Mouse (Mus musculus) limb, embryonic 14.5 days (tissue): Measurements from ENCODE around the gene Smg6. TPM values are rescaled to one million over a fixed set of nuclear protein-coding genes. Genes with fewer than 3 reads are reported as not detected.

ENCODE experiments used
- ATAC-seq: fragments of 200-750 bp; cut with Nextera tagmentation; 2 replicates; pipeline ENCODE4 v1.8.0; 2017; ENCODE audit warnings: low read depth, moderate number of reproducible peaks, moderate TSS enrichment; ENCODE audit not compliant: low FRiP score
- DNase-seq: peaks from one replicate; pipeline ENCODE4 v3.0.0-alpha.2; 2015; ENCODE audit warnings: low spot score
- H3K27ac ChIP-seq: fragments of 300-500 bp; sonication (generic); replicated peaks from 2 replicates; pipeline ENCODE4 v1.5.1; 2014; ENCODE audit warnings: low read depth, mild to moderate bottlenecking, low read length, moderate library complexity, mixed read lengths
- H3K27me3 ChIP-seq: fragments of 300-500 bp; sonication (generic); 2 replicates; pipeline ENCODE4 v1.6.1; 2014; ENCODE audit warnings: low read length, mixed read lengths; ENCODE audit not compliant: control insufficient read depth, insufficient read depth
- H3K36me3 ChIP-seq: fragments of 300-500 bp; sonication (generic); 2 replicates; pipeline ENCODE4 v1.6.1; 2014; ENCODE audit warnings: mild to moderate bottlenecking, low read length, moderate library complexity, mixed read lengths; ENCODE audit not compliant: control insufficient read depth, insufficient read depth
- H3K4me1 ChIP-seq: fragments of 300-500 bp; sonication (generic); 2 replicates; pipeline ENCODE4 v1.6.1; 2014; ENCODE audit warnings: antibody characterized with exemption, low read length, mixed read lengths; ENCODE audit not compliant: control insufficient read depth, insufficient read depth
- H3K4me2 ChIP-seq: fragments of 300-500 bp; sonication (generic); replicated peaks from 2 replicates; pipeline ENCODE4 v1.6.1; 2014; ENCODE audit warnings: low read depth, mild to moderate bottlenecking, low read length, moderate library complexity; ENCODE audit not compliant: severe bottlenecking
- H3K4me3 ChIP-seq: fragments of 300-500 bp; sonication (generic); replicated peaks from 2 replicates; pipeline ENCODE4 v1.5.1; 2014; ENCODE audit warnings: low read length
- H3K9ac ChIP-seq: fragments of 300-500 bp; sonication (generic); 2 replicates; pipeline ENCODE4 v1.6.1; 2014; ENCODE audit warnings: mild to moderate bottlenecking, low read depth, low read length, moderate library complexity; ENCODE audit not compliant: severe bottlenecking
- H3K9me3 ChIP-seq: fragments of 300-500 bp; sonication (generic); 2 replicates; pipeline ENCODE4 v1.6.1; 2016; ENCODE audit warnings: low read length; ENCODE audit not compliant: control insufficient read depth
- POLR2A ChIP-seq: fragments of 200-500 bp; IDR thresholded peaks from 2 replicates; pipeline ENCODE4 v1.8.0; 2012; ENCODE audit warnings: inconsistent platforms, mild to moderate bottlenecking, moderate library complexity, borderline replicate concordance; ENCODE audit not compliant: insufficient read depth, insufficient read length; ENCODE audit errors: extremely low read depth
- WGBS: fragments of 180-500 bp; shearing (Covaris S2); extraction: QIAGEN DNeasy Blood & Tissue Kit; methylation state at CpG from one replicate; pipeline ENCODE4 v1.1.7; 2014; 5-methylcytosine and 5-hydroxymethylcytosine counted together
- polyA plus RNA-seq, 2 experiments: library from polyadenylated mRNA; depleted of rRNA in 1 of 2; stranded (reverse) in 1 of 2; unstranded in 1 of 2; fragments of >200 nt; fragmentation: Nextera tagmentation in 1 of 2; extraction: Ambion mirVana in 1 of 2; gene quantifications; 2 replicates each; pipeline versions ENCODE4 v1.2.1 to v1.2.3; 2012 to 2014

Smg6 gene
- polyA plus RNA-seq, 2 experiments = 16.0 to 36.5 TPM

DNA sequence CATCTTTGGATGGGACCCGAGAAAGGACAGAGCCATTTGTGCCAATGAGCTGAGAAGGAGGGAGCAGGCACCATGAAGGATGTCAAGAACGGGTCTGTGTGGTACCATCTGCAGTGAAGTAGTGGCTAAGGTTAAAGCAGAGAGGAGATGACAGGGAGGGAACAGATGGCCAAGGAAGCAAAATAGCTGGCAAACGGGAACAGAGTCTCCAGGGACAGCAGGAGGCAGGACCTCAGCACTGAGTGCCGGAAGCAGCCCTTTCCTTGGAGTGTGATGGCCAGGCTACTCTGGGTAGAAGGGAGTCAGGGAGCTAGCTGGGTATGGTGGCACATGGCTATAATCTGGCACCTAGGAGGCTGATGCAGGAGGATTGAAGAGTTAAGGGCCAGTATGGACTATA is 273.2 kb downstream of the Smg6 start:
- Histone ChIP-seq H3K4me2 (no peak overlapping the region), H3K9me3 (no peaks in the 10 kb centered on the region), H3K27me3 (peaks cover 30% of the 10 kb centered on the region), H3K36me3 (no peaks in the 10 kb centered on the region), H3K27ac (no peak overlapping the region), H3K4me1 (peaks cover 15% of the 10 kb centered on the region), H3K4me3 (no peak overlapping the region), H3K9ac (no peak overlapping the region)
- no peak for ATAC-seq
- DNase-seq = no peak
- no peak for TF ChIP-seq POLR2A
- WGBS = 69% methylated on average over 4 of the region's 4 CpGs

DNA sequence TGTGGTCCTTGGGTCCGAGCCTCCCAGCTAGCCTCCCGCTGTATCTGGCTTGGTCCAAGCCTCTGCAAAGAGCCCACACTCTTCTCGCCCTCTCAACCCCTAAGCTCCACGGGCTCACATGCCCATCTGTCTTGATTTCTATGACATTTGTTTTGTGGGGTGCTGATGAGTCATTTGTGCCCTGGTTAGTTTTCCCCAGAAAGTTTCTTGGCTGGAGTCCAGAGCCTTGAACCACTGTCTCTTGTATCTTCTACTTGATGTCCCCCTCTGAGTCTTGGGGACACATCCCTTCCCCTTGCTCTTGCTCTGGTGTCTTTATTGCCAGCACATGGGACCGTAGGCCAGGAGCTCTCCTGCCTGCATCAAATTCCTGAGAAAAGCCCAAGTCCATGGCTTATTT is 274.3 kb downstream of the Smg6 start:
- DNase-seq (no peak), ATAC-seq (no peak)
- WGBS = 79% methylated on average over 5 of the region's 5 CpGs
- peaks cover 18% of the 10 kb centered on the region for H3K27me3 ChIP-seq
- no peaks in the 10 kb centered on the region for H3K36me3 ChIP-seq
- TF ChIP-seq POLR2A = no peak
- H3K4me3 ChIP-seq = no peak overlapping the region
- peaks cover 7% of the 10 kb centered on the region for H3K4me1 ChIP-seq
- H3K9me3 ChIP-seq = no peaks in the 10 kb centered on the region
- H3K9ac ChIP-seq = no peak overlapping the region
- no peak overlapping the region for H3K4me2 ChIP-seq
- H3K27ac ChIP-seq = no peak overlapping the region

GRCm38 (mm10) chr11:75200935-75201334 is 275.3 kb downstream of the Smg6 start:
- H3K4me3 ChIP-seq = no peak overlapping the region
- H3K27me3 ChIP-seq = peaks cover 8% of the 10 kb centered on the region; the same call in 1 of the 2 replicates
- ATAC-seq (no peak), DNase-seq (no peak)
- H3K4me2 ChIP-seq = no peak overlapping the region
- TF ChIP-seq POLR2A = no peak
- H3K9me3 ChIP-seq = no peaks in the 10 kb centered on the region
- H3K27ac ChIP-seq = no peak overlapping the region
- H3K4me1 ChIP-seq = peaks cover 3% of the 10 kb centered on the region; the same call in 1 of the 2 replicates
- no peaks in the 10 kb centered on the region for H3K36me3 ChIP-seq
- WGBS = 89% methylated on average over 12 of the region's 12 CpGs
- no peak overlapping the region for H3K9ac ChIP-seq

DNA sequence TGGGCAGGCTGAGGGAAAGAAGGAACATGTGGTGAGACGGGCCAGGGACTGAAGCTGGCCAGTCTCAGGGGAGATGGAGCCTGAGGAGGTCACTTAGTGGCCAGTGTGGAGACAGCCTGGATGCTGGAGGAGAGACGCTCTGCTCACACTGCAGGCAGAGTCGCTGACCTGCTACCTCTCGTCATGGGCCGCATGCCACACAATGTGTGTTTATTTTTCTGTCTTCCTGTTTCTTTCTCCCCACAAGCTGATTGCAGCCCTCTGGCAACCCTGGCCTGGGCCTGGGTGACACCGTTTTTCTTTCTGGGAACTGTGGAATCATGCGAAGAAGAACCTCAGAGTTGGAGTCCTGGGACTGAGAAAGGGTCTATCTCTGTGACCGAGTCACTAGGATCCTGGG is 276.1 kb downstream of the Smg6 start:
- no peak for ATAC-seq
- no peak for DNase-seq

DNA sequence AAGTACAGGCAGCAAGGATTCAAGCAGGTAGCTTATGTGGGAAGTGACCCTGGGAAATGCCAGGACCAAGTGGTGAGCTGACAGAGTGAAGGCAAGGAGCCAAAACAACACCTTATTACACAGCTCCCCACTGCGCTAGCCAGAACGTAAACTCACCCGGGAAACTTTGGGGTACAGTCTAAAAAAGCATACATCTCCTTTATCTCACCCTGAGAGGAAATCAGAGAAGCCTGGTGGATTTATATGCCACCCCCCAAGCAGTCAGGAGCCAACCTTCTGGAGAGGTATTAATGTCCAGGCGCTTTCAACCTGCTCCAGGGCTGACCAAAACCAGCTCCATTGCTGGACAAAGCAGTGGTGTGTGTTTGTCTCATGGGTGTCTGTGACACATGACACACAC is 278.3 kb downstream of the Smg6 start:
- TF ChIP-seq POLR2A = no peak
- Histone ChIP-seq H3K4me1 (peaks cover 3% of the 10 kb centered on the region; the same call in 1 of the 2 replicates), H3K27ac (no peak overlapping the region), H3K4me3 (no peak overlapping the region), H3K9me3 (no peaks in the 10 kb centered on the region), H3K9ac (peak overlapping the region; percentile 12; the same call in 1 of the 2 replicates), H3K36me3 (no peaks in the 10 kb centered on the region), H3K27me3 (no peaks in the 10 kb centered on the region), H3K4me2 (no peak overlapping the region)
- DNase-seq (no peak), ATAC-seq (no peak)
- 75% methylated on average over 4 of the region's 4 CpGs for WGBS

More for the DNA sequence above, 276.1 kb downstream of the Smg6 start:
- Histone ChIP-seq H3K36me3 (no peaks in the 10 kb centered on the region), H3K4me3 (no peak overlapping the region), H3K9ac (no peak overlapping the region), H3K4me1 (peaks cover 3% of the 10 kb centered on the region; the same call in 1 of the 2 replicates), H3K9me3 (no peaks in the 10 kb centered on the region), H3K4me2 (no peak overlapping the region), H3K27me3 (0 out of 2 replicates have a peak, but pooled peaks cover under 1% of the 10 kb centered on the region), H3K27ac (no peak overlapping the region)
- TF ChIP-seq POLR2A = no peak
- WGBS = 64% methylated on average over 8 of the region's 8 CpGs

DNA sequence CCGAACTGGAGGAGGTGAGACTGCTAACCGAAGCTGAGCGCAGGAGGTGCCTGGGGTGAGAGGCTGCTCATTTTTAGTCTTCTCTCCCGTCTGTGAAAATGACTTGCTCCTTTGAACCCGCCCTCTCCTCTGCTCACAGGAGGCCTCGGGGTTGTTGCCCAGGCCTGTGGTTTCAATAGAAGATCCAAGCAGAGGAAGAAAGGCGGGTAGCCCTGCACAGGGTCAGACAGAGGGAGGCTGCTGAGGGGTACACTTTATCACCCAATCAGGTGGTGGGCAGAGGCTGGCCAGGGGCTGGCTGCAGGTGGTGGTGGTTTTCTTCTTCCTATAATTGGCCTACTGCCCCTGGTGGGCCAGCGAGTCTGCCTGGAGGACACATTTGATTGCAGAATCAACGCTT is 278.8 kb downstream of the Smg6 start:
- no peak for TF ChIP-seq POLR2A
- ATAC-seq = no peak
- Histone ChIP-seq H3K36me3 (no peaks in the 10 kb centered on the region), H3K27ac (no peak overlapping the region), H3K9ac (no peak overlapping the region), H3K27me3 (no peaks in the 10 kb centered on the region), H3K4me3 (no peak overlapping the region), H3K9me3 (no peaks in the 10 kb centered on the region), H3K4me2 (no peak overlapping the region), H3K4me1 (peaks cover 3% of the 10 kb centered on the region; the same call in 1 of the 2 replicates)
- WGBS = 43% methylated on average over 9 of the region's 9 CpGs
- DNase-seq = no peak
